Mouse (Mus musculus) yolk sac, embryonic 10.5 days (tissue): ENCODE measurements at regions not wholly inside any gene's neighbourhood (a gene's known extent, or its start where the extent isn't known, plus 50 kb on each side); places are given as distances from the start of the nearest gene placed in this dataset.
A peak's percentile ranks its signal among the peaks of the same experiment; 100 is the strongest.
"Not testable (repeated sequence)": the region's sequence is repeated elsewhere in the genome, so short reads cannot be mapped to it uniquely, and the experiment has no call there.

Experiments
- DNase-seq: peaks from one replicate; pipeline ENCODE4 v3.0.0-alpha.2; 2017; ENCODE audit warnings: low spot score

- DNase-seq, result peak; percentile 35
These were observed 72.8 kb downstream of the Fam161a start for GRCm38 (mm10) chr11:23079936-23080794.

GRCm38 (mm10) chr11:23081616-23082015 is 74.3 kb downstream of the Fam161a start:
- no peak for DNase-seq

- not testable (repeated sequence) for DNase-seq
These were observed 76.5 kb downstream of the Fam161a start for GRCm38 (mm10) chr11:23083811-23084210.

- DNase-seq, result no peak
These were observed 88.0 kb downstream of the Fam161a start for GRCm38 (mm10) chr11:23095287-23095686.

DNA sequence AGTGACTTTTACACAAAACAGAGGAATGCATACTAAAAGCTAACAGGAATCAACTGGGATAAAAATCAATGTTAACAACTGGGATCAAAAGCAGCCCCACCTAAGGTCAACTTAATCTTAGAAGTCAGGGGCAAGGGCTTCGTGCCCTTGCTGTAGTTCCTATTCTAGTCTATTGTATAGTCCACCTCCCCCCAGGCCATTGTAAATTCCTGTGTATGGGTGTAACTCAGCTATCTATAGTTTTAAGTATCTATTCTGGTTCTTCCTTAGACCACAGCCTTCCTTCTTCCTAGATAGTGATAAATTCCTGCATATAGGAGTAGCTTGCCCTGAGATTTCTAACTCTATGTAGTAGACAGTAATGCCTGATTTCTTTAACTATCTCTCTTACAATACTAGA is 88.4 kb downstream of the Fam161a start:
- not testable (repeated sequence) for DNase-seq

DNA sequence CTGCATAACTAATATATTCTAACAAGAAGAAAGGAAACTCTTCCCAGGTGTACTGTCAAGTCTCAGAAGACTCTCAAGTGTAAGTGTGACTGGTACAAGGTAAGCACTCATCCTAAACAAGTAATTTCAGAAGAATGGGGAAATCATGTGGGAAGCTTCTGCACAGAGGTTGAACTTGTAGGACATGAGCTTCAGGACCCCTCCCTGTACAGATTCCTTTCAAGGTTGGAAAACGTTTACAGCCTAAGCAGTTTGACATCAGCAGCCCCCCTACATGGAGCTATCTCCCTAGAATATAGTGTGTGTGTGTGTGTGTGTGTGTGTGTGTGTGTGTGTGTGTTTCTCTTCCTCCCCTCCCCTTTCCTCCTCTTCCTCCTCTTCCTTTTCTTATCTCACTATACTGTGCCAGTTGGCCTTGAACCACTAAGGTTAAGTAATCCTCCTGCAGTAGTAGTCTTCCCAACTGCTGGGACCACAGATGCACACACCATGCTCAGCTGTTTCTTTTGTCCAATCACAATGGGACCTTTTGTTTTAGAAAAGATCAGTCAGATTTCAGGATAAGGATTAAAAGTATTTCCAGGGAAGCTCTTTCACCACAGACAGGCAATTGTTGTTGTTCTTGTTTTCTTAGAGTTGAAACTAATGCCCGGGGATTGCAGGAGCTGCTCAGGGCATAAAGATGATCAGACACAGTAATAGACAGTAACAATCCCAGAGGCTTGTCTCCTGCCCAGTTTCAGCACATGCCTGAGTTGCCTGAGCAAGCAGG is 89.3 kb downstream of the Fam161a start:
- DNase-seq, result no peak

GRCm38 (mm10) chr11:23097223-23097490 is 89.8 kb downstream of the Fam161a start:
- DNase-seq, result no peak

DNA sequence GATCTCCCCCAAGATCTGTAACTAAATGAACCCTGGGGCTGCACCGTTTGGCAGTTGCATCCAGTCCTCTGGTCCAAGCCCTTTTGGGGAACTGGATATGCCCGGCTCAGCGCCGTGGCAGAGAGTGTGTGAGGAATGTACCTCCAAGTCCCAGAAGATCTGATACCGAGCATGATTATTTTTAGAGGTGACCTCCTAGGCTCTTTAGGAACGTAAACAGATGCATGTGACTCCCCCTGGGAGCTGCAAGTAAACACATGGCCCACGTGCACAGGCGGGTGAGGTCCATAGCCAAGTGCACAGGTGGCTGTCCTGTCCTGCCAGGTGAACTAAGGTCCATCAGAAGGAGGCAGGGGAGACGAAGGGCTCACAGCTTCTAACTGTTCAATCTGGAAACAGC is 107.3 kb downstream of the Fam161a start:
- no peak for DNase-seq

DNA sequence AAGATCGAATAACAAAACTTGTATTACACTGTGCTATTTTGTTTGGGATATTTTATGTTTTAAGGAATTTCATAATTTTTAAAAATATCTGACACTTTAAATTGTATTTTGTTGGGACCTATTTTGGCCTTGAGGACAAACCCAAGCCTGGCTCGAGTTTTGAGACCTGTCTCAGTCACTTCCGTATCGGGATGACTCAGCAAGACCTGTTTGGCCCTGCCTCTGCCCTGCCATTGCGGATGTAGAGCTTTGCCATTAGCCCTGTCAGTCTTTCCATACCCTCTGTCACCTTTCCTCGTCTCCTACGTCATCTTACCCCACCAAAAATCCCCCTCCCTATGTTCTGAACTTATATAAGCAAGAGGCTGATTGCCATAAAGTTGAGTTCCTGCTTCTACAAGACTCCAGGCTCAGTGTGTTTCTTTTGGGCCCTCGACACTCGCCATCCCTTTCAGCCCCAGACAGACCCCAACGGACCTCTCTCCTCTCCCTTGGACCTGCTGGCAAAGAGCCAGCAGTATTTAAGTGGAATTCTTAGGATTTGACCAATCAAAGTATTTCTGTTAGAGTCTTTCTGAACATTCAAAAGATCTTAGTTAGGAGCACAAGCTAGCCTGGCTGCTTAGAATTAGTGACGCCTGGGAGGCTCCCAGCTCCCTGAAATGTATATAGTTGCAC is 113.3 kb downstream of the Fam161a start:
- DNase-seq, result no peak

- DNase-seq, result peak; percentile 74
These were observed 117.0 kb downstream of the Fam161a start for GRCm38 (mm10) chr11:23124198-23124951.

GRCm38 (mm10) chr11:23131122-23131521 is 123.8 kb downstream of the Fam161a start:
- no peak for DNase-seq

DNA sequence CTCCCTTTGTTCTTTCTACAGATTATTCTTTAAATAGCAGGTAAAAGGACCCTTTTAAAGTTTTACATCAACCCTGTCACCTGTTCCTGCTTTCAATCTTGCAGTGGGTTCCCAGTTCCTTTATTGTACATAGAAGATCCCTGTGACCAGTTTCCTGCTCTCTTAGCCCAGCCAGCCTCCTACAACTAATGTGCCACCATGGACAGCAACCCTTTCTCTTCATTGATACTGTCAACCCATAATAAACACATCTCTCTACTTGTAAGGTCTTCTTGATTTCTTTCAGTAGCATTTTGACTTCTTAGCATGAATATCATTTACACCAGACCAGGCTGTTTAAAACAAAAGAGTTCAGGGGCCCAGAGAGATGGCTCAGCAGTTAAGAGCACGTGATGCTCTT is 124.2 kb upstream of the Xpo1 start:
- no peak for DNase-seq

GRCm38 (mm10) chr11:23140429-23141099 is 115.3 kb upstream of the Xpo1 start:
- DNase-seq, result no peak

- DNase-seq, result no peak
These were observed 114.6 kb upstream of the Xpo1 start for GRCm38 (mm10) chr11:23141100-23141837.

- peak; percentile 27 for DNase-seq
These were observed 107.7 kb upstream of the Xpo1 start for GRCm38 (mm10) chr11:23148048-23148596.

DNA sequence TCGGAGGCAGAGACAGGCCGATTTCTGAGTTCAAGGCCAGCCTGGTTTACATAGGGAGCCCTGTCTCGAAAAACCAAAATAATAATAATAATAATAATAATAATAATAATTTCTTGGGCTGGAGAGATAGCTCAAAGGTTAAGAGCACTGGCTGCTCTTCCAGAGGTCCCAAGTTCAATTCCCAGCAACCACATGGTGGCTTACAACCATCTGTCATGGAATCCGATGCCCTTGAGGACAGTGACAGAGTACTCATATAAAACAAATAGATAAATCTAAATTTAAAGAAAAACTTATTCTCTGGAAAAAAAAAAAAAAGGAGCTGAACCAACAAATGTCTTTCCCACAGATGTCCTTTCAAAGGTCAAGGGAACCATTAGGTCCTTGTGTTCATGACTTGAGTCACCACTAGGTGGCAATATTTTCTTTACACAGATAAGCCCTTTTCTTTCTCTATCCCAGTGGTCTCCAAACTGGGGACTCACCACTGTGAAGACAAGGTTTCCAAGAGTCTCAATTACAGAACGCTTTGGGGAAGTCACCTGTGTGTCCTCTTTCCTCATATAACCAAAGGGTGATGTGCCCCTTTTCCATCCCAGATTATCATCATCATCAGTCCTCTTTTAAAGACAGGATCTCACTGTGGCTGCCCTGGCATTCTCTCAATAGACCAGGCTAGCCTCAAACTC is 106.1 kb upstream of the Xpo1 start:
- peak; percentile 11 for DNase-seq

- DNase-seq, result no peak
These were observed 101.0 kb upstream of the Xpo1 start for GRCm38 (mm10) chr11:23154851-23155250.

DNA sequence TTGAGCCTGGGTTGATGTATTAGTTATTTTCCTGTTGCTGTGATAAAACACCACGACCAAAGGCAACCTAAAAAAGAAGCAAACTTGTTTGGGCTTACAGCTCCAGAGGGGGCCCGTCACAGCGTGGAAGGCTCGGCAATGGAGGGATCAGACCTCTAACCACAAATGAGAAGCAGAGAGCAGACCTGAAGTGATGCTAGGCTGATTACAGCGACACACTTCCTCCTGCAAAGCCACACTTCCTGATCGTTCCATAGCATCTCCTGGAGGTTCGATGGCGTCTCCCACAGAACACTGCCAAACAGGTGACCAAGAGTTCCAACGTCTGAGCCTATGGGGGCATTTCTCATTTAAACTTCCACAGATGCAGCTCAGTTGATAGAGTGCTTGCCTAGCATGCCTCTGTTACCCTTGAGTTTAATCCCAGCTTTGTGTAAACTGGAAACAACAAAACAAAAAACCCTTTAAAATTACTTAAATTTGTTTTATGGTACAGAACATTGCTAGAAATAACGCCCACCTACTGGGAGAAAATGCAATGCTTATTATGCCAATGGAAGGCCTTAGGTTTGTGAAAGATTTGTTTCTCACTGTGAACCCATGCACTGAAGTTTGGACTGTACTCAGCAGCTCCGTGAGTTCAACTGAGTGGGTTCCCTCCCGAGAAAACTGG is 87.2 kb upstream of the Xpo1 start:
- DNase-seq, result no peak

DNA sequence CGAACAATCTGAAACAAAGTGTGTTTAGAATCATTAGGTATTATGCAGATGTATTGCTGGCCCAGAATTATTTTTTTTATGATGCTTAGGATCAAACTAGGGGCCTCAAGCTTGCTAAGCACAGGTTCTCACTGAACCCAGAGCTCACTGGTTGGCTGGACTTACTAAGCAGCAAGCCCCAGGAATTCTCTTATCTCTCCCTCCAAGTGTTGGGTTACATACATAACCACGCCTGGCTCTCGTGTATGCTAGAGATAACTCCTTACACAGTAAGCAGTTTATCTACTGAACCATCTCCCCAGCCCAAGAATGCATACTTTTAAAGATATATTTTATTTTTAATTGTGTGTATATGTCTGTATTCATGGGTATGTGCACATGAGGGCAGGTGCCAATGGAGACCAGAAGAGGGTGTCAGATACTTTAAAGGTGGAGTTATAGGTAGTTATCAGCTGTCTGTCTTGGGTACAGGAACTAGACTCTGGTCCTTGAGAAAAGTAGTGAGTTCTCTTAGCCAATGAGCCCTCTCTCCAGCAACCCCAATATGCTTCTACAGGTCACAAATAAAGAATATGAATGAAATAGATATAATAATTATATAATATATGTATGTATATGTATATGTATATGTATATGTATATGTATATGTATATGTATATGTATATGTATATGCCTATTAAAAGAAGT is 86.0 kb upstream of the Xpo1 start:
- peak; percentile 9 for DNase-seq
